In genomic region chr2:16523427-16523826, GRCm38 (mm10) we compare ENCODE assay signal across 29 mouse cellular contexts.
DNase-seq lines count a peak whose midpoint lies in the region; ATAC-seq and TF ChIP-seq lines count a peak whose summit lies in the region.
"Had no signal": no experiment of that assay in that cellular context is flagged by ENCODE, and none has a peak within 500 bp of the region (broad histone marks: within the 10 kb centered on the region; RNA-seq: fewer than 3 reads in every experiment).

No protein-coding gene starts in this region.

- DNase-seq in forebrain, postnatal 0 days = no peak
- DNase-seq in gastrocnemius, postnatal 14 days = peak; percentile 6
- no peak for DNase-seq in gastrocnemius, postnatal 36 days
- DNase-seq in hindbrain, embryonic 10.5 days (ENCODE audit: low spot score) = no peak
- no peak for DNase-seq in layer of hippocampus, adult 2 months (ENCODE audit: low spot score in 2 of 2)
- DNase-seq in layer of hippocampus, adult 18-20 months (ENCODE audit: low spot score in 2 of 2) = no peak
- DNase-seq: adrenal gland, adult 8-10 months; adrenal gland, postnatal 25 days; cerebellum, adult 11-12 months; cerebellum, adult 8-10 months; cerebellum, postnatal 10 days; cerebellum, postnatal 36 days; embryo, embryonic 11 days; heart, adult 11 months; heart, postnatal 10 days; heart, postnatal 36 days; kidney, adult 11 months; kidney, adult 8-10 months had no signal

- no peaks in the 10 kb centered on the region for H3K9me3 ChIP-seq in forebrain, postnatal 0 days (ENCODE audit: low read length)
- no peaks in the 10 kb centered on the region for H3K9me3 ChIP-seq in forebrain, embryonic 15.5 days
- no peaks in the 10 kb centered on the region for H3K9me3 ChIP-seq in hindbrain, embryonic 15.5 days
- no peaks in the 10 kb centered on the region for H3K9me3 ChIP-seq in hindbrain, embryonic 10.5 days
- H3K9me3 ChIP-seq: embryonic facial prominence, embryonic 10.5 days; embryonic facial prominence, embryonic 13.5 days; forebrain, embryonic 12.5 days; heart, embryonic 10.5 days; heart, embryonic 15.5 days; intestine, embryonic 15.5 days had no signal

- H3K4me1 ChIP-seq in forebrain, postnatal 0 days (ENCODE audit: insufficient read depth) = no peaks in the 10 kb centered on the region
- H3K4me1 ChIP-seq in forebrain, embryonic 15.5 days = no peaks in the 10 kb centered on the region
- no peaks in the 10 kb centered on the region for H3K4me1 ChIP-seq in hindbrain, embryonic 15.5 days (replicated peaks)
- H3K4me1 ChIP-seq in hindbrain, embryonic 10.5 days (replicated peaks) = peaks cover under 1% of the 10 kb centered on the region
- H3K4me1 ChIP-seq: embryonic facial prominence, embryonic 10.5 days; embryonic facial prominence, embryonic 13.5 days; forebrain, embryonic 12.5 days; heart, embryonic 10.5 days; heart, embryonic 15.5 days; intestine, embryonic 15.5 days had no signal

- H3K9ac ChIP-seq in forebrain, postnatal 0 days = no peak overlapping the region
- H3K9ac ChIP-seq in forebrain, embryonic 15.5 days (replicated peaks) = no peak overlapping the region
- no peak overlapping the region for H3K9ac ChIP-seq in hindbrain, embryonic 15.5 days
- H3K9ac ChIP-seq: embryonic facial prominence, embryonic 13.5 days; forebrain, embryonic 12.5 days; heart, embryonic 15.5 days; intestine, embryonic 15.5 days had no signal

- H3K4me2 ChIP-seq in forebrain, postnatal 0 days (ENCODE audit: low read depth) = no peak overlapping the region
- H3K4me2 ChIP-seq in forebrain, embryonic 15.5 days (replicated peaks) = no peak overlapping the region
- no peak overlapping the region for H3K4me2 ChIP-seq in hindbrain, embryonic 15.5 days
- H3K4me2 ChIP-seq: embryonic facial prominence, embryonic 13.5 days; forebrain, embryonic 12.5 days; heart, embryonic 15.5 days; intestine, embryonic 15.5 days had no signal

- WGBS in forebrain, postnatal 0 days = 65% methylated on average over 1 of the region's 1 CpGs
- 83% methylated on average over 1 of the region's 1 CpGs for WGBS in forebrain, embryonic 15.5 days
- WGBS in hindbrain, embryonic 15.5 days = 71% methylated on average over 1 of the region's 1 CpGs
- 72% methylated on average over 1 of the region's 1 CpGs for WGBS in hindbrain, embryonic 10.5 days

- intact Hi-C loops in gastrocnemius, postnatal 14 days (cut with DNase I; ENCODE audit: low total_unique reads) = no loop called here
- intact Hi-C loops in gastrocnemius, postnatal 36 days (cut with DNase I) = no loop called here

- H3K4me3 ChIP-seq in forebrain, postnatal 0 days (ENCODE audit: low read depth, low read length) = no peak overlapping the region
- H3K4me3 ChIP-seq in forebrain, embryonic 15.5 days = no peak overlapping the region
- H3K4me3 ChIP-seq in hindbrain, embryonic 15.5 days = no peak overlapping the region
- no peak overlapping the region for H3K4me3 ChIP-seq in hindbrain, embryonic 10.5 days
- no peak overlapping the region for H3K4me3 ChIP-seq in layer of hippocampus, adult 2 months
- H3K4me3 ChIP-seq: embryonic facial prominence, embryonic 10.5 days; embryonic facial prominence, embryonic 13.5 days; erythroblast, embryonic 14.5 days; forebrain, embryonic 12.5 days; heart, embryonic 10.5 days; heart, embryonic 15.5 days; intestine, embryonic 15.5 days had no signal

- no peak overlapping the region for H3K27ac ChIP-seq in forebrain, postnatal 0 days (ENCODE audit: low read depth, low read length)
- H3K27ac ChIP-seq in forebrain, embryonic 15.5 days (replicated peaks) = no peak overlapping the region
- H3K27ac ChIP-seq in hindbrain, embryonic 15.5 days (replicated peaks) = no peak overlapping the region
- H3K27ac ChIP-seq in hindbrain, embryonic 10.5 days = no peak overlapping the region
- H3K27ac ChIP-seq in layer of hippocampus, adult 2 months = peak overlapping the region; percentile 48; the same call in 1 of the 2 replicates
- H3K27ac ChIP-seq: embryonic facial prominence, embryonic 10.5 days; embryonic facial prominence, embryonic 13.5 days; forebrain, embryonic 12.5 days; heart, embryonic 10.5 days; heart, embryonic 15.5 days; intestine, embryonic 15.5 days had no signal

- no peak for TF ChIP-seq CTCF in forebrain, postnatal 0 days (IDR thresholded peaks at IDR 0.05; ENCODE audit: low read depth)
- TF ChIP-seq CTCF in layer of hippocampus, adult 2 months (conservative IDR thresholded peaks at IDR 0.05) = no peak

- H3K27me3 ChIP-seq in forebrain, postnatal 0 days (ENCODE audit: insufficient read depth, low read length) = no peaks in the 10 kb centered on the region
- no peaks in the 10 kb centered on the region for H3K27me3 ChIP-seq in forebrain, embryonic 15.5 days
- H3K27me3 ChIP-seq in hindbrain, embryonic 15.5 days = no peaks in the 10 kb centered on the region
- no peaks in the 10 kb centered on the region for H3K27me3 ChIP-seq in hindbrain, embryonic 10.5 days (ENCODE audit: insufficient read depth, poor library complexity, severe bottlenecking)
- H3K27me3 ChIP-seq: embryonic facial prominence, embryonic 13.5 days; forebrain, embryonic 12.5 days; heart, embryonic 15.5 days; intestine, embryonic 15.5 days had no signal

- H3K36me3 ChIP-seq in forebrain, postnatal 0 days (ENCODE audit: insufficient read depth) = no peaks in the 10 kb centered on the region
- H3K36me3 ChIP-seq in forebrain, embryonic 15.5 days = no peaks in the 10 kb centered on the region
- H3K36me3 ChIP-seq in hindbrain, embryonic 15.5 days = no peaks in the 10 kb centered on the region
- no peaks in the 10 kb centered on the region for H3K36me3 ChIP-seq in hindbrain, embryonic 10.5 days
- H3K36me3 ChIP-seq: embryonic facial prominence, embryonic 10.5 days; embryonic facial prominence, embryonic 13.5 days; forebrain, embryonic 12.5 days; heart, embryonic 10.5 days; heart, embryonic 15.5 days; intestine, embryonic 15.5 days had no signal

- ATAC-seq in forebrain, postnatal 0 days = peak; percentile 56
- ATAC-seq in forebrain, embryonic 15.5 days (replicated peaks) = no peak
- ATAC-seq in hindbrain, embryonic 15.5 days (ENCODE audit: low FRiP score, low read depth) = peak; percentile 74
- ATAC-seq: activated CD4-positive, CD25-positive, alpha-beta regulatory T cell, adult 4 months; forebrain, embryonic 16.5 days; intestine, embryonic 15.5 days had no signal
